Mouse (Mus musculus) pancreas, adult 10 weeks (tissue): Measurements from ENCODE around the gene Cacfd1. TPM values are rescaled to one million over a fixed set of nuclear protein-coding genes. Genes with fewer than 3 reads are reported as not detected.

Source experiments
- polyA plus RNA-seq: library from polyadenylated mRNA; stranded (reverse); fragments of 350-450 nt; fragmentation: Illumina TruSeq; extraction: RNeasy Lipid Tissue Mini Kit (QIAGEN cat#74804); gene quantifications from one replicate; pipeline ENCODE4 v1.2.3, GENCODE M21; 2015; ENCODE audit warnings: low read depth, low replicate concordance; ENCODE audit not compliant: insufficient read depth

Gene Cacfd1
- polyA plus RNA-seq = 19.2 TPM

DNA sequence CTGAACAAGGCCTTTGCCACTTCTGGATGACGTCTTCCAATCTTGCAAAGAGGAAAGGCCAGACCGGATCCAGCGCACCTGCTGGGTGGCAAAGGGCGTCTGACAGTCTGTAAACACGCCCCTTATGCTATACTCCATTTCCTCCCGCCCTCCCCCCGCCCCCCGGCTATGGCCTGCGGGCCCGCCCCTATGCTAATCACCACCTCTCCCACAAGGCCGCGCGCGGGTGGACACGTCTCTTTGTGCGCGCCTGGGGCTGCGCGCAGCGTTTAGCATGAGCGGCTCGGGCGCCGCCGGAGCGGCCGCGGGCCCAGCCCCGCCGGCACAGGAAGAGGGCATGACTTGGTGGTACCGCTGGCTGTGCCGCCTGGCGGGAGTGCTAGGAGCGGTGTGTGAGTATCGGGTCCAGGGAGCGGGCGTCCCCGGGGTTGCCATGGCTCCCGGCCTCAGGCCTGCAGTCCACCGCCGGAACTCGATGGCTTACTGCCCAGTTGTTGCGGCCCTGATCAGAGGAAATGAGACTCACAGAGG lies at the start of gene Cacfd1:
Cacfd1 (plus strand) TSS at position 213 of the 531 bp plus-strand sequence.

DNA sequence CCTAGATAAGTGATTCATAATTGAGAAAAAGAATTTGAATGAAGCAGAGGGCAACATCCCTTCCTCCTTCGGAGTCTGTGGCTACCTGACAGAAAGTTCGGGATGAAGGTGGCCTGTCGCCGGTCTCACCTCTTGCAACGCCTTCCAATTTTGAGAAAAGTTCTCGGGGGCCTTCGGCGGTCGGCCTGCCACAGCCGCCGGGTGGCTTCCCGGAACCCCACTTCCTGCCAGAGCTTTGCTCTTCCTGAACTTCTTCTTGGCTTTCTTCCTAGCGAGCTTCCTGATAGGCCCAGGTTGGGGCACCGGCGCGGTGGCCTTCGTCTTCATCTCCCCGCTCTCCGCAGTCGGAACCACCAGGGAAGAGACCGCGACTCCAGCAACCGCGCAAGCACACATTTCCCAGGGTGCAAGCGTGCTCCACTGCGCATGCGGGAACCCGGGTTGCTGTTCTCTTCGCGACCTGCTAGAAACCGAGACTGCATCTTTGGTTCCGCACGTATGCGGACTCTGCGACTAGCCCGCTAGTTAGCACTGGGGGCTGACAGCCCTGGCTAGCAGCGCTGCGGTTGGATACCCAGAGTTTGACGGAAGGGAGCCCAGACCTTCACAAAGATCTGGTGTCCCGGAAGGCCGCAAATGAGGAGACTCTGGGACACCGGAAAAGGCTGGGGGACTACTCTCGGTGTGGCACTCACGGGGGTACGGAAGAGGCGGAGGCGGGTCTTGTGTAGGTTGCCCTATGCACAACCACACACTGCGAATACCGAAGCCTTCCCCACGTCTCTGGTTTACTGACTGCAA lies 45.6 kb upstream of the Cacfd1 start, which contains the start of gene Rexo4:
Rexo4 (minus strand) TSS at position 464 of the 801 bp plus-strand sequence.

DNA sequence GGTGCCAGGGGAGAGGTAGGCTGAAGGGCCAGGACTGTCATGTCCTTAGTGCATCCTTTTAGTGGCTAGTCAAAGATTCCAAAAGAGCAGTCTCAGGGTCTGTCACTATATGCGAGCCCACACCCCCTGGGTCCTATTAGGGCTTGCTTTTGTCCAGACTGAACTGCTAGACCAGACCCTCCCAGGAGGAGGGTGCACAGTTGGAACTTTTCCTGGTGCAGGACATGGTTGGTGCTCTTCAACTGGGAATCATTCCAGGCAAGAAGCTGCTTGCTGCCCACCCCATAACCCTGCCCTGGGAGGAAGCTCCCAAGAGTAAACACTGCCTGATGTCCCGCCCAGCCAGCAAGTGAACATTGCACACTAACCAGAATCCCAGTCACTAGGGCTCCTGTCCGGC lies 36.6 kb upstream of the Cacfd1 start, which contains the start of gene Adamts13:
Adamts13 (plus strand) TSS at position 301 of the 400 bp plus-strand sequence.

DNA sequence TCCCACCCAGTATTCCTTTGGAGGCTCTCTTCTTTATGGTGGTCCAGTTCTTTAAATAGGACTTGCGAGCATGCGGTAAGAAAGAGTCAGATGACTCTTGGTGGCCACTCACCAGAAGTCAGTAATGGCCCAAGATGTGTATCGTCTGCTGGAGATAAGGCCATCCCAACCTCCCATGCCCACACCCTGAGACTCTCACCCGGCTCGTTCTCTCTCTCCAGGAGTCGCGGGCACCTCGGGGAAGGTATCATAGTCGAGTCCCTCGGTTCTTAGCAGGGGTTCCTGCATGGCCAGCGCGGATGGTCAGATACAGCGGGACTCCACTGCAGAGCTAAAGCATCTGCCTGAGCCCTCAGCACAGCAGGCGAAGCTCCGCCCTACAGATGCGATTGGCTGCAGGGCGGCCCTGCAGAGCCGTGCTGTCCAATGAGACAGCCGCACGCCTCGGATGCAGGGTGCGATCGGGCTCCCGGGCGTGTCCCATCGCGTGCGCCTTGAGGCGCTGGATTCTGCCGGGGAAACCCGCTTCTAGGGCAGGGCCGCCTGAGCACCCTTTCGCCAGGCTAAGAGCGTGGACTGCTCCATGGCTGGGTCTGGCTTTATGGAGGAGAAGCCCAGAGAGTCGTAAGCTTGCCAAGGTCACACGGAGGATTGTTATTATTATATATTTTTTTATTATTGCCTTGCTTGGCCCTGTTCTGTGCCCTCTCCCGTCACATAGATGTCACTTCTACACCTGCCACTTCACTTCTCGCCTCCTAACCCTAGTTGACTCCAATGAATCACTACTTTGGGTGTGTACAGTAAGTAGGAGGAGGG lies 18.1 kb downstream of the Cacfd1 start, which contains the start of gene Slc2a6:
Slc2a6 (minus strand) TSS at position 381 of the 819 bp plus-strand sequence.

Other genes with a start within 250 kb of the Cacfd1 start
- not detected for gene Abo, start 144.9 kb upstream of the Cacfd1 start, polyA plus RNA-seq
- 4.1 TPM for gene Surf6, start 107.0 kb upstream of the Cacfd1 start, polyA plus RNA-seq
- 7.5 TPM for gene Med22, start 99.2 kb upstream of the Cacfd1 start, polyA plus RNA-seq
- 474 TPM for gene Rpl7a, start 99.2 kb upstream of the Cacfd1 start, polyA plus RNA-seq
- gene Surf2, start 93.6 kb upstream of the Cacfd1 start, polyA plus RNA-seq = 24.0 TPM
- 20.5 TPM for gene Surf1, start 93.4 kb upstream of the Cacfd1 start, polyA plus RNA-seq
- gene Surf4, start 76.0 kb upstream of the Cacfd1 start, polyA plus RNA-seq = 38.4 TPM
- gene Stkld1, start 75.9 kb upstream of the Cacfd1 start, polyA plus RNA-seq = not detected
- gene Rexo4, start 45.5 kb upstream of the Cacfd1 start, polyA plus RNA-seq = 13.2 TPM
- gene Adamts13, start 36.5 kb upstream of the Cacfd1 start, polyA plus RNA-seq = not detected
- gene Slc2a6, start 18.1 kb downstream of the Cacfd1 start, polyA plus RNA-seq = not detected
- gene Mymk, start 62.3 kb downstream of the Cacfd1 start, polyA plus RNA-seq = not detected
- 3.9 TPM for gene Adamtsl2, start 69.5 kb downstream of the Cacfd1 start, polyA plus RNA-seq
- not detected for gene Fam163b, start 132.6 kb downstream of the Cacfd1 start, polyA plus RNA-seq
- gene Dbh, start 155.3 kb downstream of the Cacfd1 start, polyA plus RNA-seq = not detected
- 19.0 TPM for gene Sardh, start 238.4 kb downstream of the Cacfd1 start, polyA plus RNA-seq